Mouse (Mus musculus) bone marrow, adult 2 months (tissue): Measurements from ENCODE around the gene Fli1.

Experiments
- CTCF ChIP-seq: fragments of 200-500 bp; IDR thresholded peaks from 2 replicates; pipeline ENCODE4 v1.5.1; 2011; ENCODE audit warnings: low read length, control low read depth; ENCODE audit not compliant: control insufficient read depth, insufficient read depth
- POLR2A ChIP-seq: fragments of 200-500 bp; IDR thresholded peaks from 2 replicates; pipeline ENCODE4 v1.6.1; 2011; ENCODE audit warnings: low read depth, mild to moderate bottlenecking, control low read depth, low read length, borderline replicate concordance; ENCODE audit not compliant: control insufficient read depth

GRCm38 (mm10) chr9:32474621-32475390, 67.9 kb downstream of the Fli1 start:
- TF ChIP-seq POLR2A (no peak), CTCF (no peak)
